Mouse (Mus musculus) gastrocnemius, adult 2 months (tissue): ENCODE data around the gene Acsf2. TPM values are rescaled to one million over a fixed set of nuclear protein-coding genes. Genes with fewer than 3 reads are reported as not detected.

Source experiments
- DNase-seq: peaks from one replicate; pipeline ENCODE4 v3.0.0; 2022
- H3K27ac ChIP-seq: fragments of 200-600 bp; 2 replicates; pipeline ENCODE4 v1.8.1; 2022; ENCODE audit warnings: mild to moderate bottlenecking
- H3K4me3 ChIP-seq: fragments of 200-600 bp; 2 replicates; pipeline ENCODE4 v1.8.1; 2022; ENCODE audit warnings: mild to moderate bottlenecking, moderate library complexity
- CTCF ChIP-seq: fragments of 200-600 bp; IDR thresholded peaks from 2 replicates; pipeline ENCODE4 v1.8.1; 2022; ENCODE audit warnings: antibody characterized with exemption, mild to moderate bottlenecking, moderate library complexity
- intact Hi-C: fragments of 180-260 bp; cut with DNase I; formaldehyde crosslinking; loops from one replicate; pipeline ENCODE4 v1.15.1; 2025
- total RNA-seq, 2 experiments: library from RNA; stranded (reverse); gene quantifications; 2 replicates each; pipeline ENCODE4 v1.2.3; 2021

Gene Acsf2
- total RNA-seq, 2 experiments from 2014 or later = 1.6 to 3.6 TPM

DNA sequence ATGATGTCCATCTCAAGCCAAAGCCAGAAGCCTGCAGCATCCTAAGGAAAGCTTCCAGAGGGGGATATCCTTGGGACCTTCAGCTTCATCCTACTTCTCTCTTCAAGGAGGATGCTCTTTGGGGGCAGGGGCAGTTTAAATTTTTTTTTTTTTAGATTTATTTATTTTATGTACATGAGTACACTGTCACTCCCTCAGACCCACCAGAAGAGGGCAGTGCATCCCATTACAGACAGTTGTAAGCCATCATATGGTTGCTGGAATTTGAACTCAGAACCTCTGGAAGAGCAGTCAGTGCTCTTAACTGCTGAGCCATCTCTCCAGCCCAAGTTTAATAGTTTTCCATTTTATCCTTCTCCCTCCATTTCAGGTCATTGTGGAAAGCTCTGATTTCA is 19.8 kb upstream of the Acsf2 start:
- intact Hi-C loops = no loop called here
- TF ChIP-seq CTCF = peak; percentile 35; the same call in 1 of the 2 replicates
- Histone ChIP-seq H3K4me3 (no peak overlapping the region), H3K27ac (no peak overlapping the region)
- no peak for DNase-seq

DNA sequence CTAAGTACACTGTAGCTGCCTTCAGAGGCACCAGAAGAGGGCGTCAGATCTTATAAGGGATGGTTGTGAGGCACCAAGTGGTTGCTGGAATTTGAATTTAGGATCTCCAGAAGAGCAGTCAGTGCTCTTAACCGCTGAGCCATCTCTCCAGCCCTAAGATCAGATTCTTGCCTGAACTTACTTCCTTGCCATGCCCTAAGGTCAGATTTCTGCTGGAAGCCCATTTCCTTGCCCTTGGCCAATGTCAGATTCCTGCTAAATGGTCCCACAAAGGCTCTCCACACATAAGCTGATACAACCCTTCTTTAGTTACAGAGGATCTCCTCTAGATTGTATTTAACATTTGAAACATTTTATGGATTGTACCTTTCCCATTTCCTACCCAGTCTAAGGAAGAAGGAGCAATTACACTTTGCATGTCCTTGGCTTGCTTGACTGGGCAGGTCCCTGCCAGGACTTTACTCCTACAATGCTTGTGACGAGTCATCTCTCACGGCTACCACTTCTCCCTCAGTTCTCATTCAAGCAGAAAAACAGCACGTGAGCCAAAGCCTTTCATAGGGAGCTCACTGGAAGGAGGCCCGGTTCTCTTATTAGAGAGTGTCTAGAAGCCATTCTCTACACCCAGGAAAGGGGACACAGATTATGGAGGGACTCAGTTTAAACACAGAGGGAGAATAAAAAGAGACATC is 19.2 kb upstream of the Acsf2 start:
- Histone ChIP-seq H3K4me3 (no peak overlapping the region), H3K27ac (no peak overlapping the region)
- DNase-seq = no peak
- no peak for TF ChIP-seq CTCF
- intact Hi-C loops = no loop called here

DNA sequence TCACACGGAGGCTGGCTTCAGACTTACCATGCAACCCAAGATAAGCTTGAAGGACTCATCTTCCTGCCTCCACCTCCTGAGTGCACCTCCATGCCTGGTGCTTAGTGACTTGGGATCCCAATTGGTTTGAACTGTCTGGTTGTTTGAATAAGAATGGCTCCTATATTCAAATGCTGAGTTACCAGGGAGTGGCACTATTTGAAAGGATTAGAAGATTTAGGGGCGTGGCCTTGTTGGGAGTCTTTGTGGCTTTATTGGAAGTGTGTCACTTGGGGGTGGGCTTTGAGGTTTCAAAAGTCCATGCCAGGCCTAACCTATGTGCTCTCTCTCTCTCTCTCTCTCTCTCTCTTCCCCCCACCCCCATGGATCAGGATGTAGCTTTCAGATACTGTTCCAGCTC is 16.0 kb upstream of the Acsf2 start:
- no peak for DNase-seq
- Histone ChIP-seq H3K27ac (no peak overlapping the region), H3K4me3 (no peak overlapping the region)
- TF ChIP-seq CTCF = no peak
- intact Hi-C loops = no loop called here

DNA sequence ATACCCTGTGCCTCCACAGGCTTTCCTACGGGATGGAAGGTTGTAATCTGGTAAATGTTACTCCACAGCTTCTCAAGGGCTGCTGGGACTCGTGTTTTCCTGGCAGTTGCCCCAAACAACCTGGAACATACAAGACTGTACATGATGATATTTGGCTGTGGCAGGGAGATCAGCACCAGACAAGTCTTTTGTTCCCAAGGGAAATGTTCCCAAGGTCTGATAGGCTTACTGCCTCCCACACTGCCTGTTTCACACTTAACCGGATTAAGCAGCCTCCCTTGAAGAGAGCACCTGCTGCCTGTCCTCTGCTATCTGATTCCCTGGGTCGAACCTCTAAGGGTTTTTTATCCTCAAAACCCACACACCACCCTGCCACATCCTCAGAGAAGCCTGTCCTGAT is 13.8 kb upstream of the Acsf2 start:
- intact Hi-C loops = no loop called here
- DNase-seq = no peak
- TF ChIP-seq CTCF = no peak
- Histone ChIP-seq H3K27ac (no peak overlapping the region), H3K4me3 (no peak overlapping the region)

- no peak for TF ChIP-seq CTCF
- intact Hi-C loops = no loop called here
- Histone ChIP-seq H3K27ac (no peak overlapping the region), H3K4me3 (no peak overlapping the region)
- DNase-seq = no peak
These were observed 12.9 kb upstream of the Acsf2 start for GRCm38 (mm10) chr11:94614603-94615002.

DNA sequence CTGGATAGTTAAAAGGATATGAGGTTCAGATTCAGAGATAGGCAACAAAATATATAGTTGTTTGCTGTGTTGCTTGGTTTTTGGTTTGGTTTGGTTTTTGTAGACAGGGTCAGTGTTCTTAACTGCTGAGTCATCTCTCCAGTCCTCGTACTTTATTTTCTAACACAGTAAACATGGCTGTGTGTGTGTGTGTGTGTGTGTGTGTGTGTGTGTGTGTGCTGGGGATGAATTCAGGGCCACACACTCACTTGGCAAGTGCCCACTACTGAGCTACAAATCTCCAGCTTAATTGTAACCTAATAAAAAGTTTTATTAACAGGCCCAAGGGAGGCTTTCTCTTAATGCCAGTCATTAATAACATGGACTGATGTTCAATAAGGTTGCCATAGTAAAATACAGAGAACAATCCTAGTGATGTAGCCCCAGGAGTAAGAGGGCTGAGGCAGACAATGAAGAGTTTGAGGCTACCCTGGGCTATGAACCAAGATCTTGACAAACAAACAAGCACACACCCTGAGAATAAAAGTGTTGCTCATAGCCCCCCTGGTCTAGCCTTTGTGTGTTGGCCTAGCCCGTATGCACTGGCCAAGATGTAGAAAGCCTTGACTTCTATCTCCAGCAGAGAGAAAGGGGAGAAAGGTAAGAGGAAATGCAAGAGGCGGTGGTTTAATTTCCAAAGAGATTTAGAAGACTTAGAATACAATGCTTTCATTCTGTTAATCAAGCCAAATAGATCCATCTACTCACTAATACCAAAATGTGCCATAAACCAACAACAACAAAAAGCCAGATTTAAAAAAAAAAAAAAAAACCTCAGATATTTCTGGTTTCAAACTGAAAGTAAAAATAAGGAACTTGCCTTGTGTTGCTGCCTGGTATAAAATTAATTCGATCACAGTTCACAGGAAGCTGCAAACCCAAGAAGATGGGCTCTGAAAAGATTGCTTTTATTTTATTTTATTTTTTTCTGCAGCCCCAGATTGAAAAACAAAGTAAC is 9.4 kb upstream of the Acsf2 start:
- H3K4me3 ChIP-seq = no peak overlapping the region
- no peak for DNase-seq
- intact Hi-C loops = no loop called here
- no peak for TF ChIP-seq CTCF
- H3K27ac ChIP-seq = peak overlapping the region; percentile 43; the same call in 1 of the 2 replicates

- H3K27ac ChIP-seq = peak overlapping the region; percentile 74
- no peak for DNase-seq
- H3K4me3 ChIP-seq = peak overlapping the region; percentile 78
- no peak for TF ChIP-seq CTCF
- intact Hi-C loops = no loop called here
These were observed 785 bp upstream of the Acsf2 start for GRCm38 (mm10) chr11:94602356-94602955.

DNA sequence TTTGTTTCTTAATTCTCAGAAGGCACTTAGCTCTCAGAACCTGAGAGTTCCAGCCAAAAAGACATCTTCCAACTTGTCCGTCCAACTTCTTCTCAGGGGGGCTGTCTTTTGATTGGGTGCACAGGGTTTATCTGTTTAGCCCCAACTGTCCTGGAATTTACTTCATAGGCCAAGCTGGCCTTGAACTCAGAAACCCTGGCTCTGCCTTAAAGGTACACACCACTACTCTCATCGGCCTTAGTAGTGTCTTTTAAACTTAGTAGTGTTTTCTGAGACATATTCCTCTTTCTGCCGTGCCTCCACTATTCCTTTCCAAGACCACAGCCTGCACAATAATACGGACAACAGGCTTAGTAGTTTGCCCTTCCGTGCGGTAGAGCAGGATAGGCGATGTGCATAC is 1.2 kb downstream of the Acsf2 start:
- TF ChIP-seq CTCF = no peak
- intact Hi-C loops = no loop called here
- H3K4me3 ChIP-seq = peak overlapping the region; percentile 78

GRCm38 (mm10) chr11:94598437-94599120 is 3.1 kb downstream of the Acsf2 start:
- TF ChIP-seq CTCF = no peak
- intact Hi-C loops = no loop called here
- H3K4me3 ChIP-seq = no peak overlapping the region
- H3K27ac ChIP-seq = no peak overlapping the region
- no peak for DNase-seq

More for the DNA sequence above, 1.2 kb downstream of the Acsf2 start:
- DNase-seq = no peak
- no peak overlapping the region for H3K27ac ChIP-seq

GRCm38 (mm10) chr11:94597319-94597718 is 4.4 kb downstream of the Acsf2 start:
- TF ChIP-seq CTCF = no peak
- no peak overlapping the region for H3K4me3 ChIP-seq
- intact Hi-C loops = no loop called here
- H3K27ac ChIP-seq = no peak overlapping the region
- peak; percentile 54 for DNase-seq

- intact Hi-C loops = no loop called here
- no peak for TF ChIP-seq CTCF
- peak; percentile 36 for DNase-seq
These were observed 5.3 kb downstream of the Acsf2 start for GRCm38 (mm10) chr11:94596311-94596852.

DNA sequence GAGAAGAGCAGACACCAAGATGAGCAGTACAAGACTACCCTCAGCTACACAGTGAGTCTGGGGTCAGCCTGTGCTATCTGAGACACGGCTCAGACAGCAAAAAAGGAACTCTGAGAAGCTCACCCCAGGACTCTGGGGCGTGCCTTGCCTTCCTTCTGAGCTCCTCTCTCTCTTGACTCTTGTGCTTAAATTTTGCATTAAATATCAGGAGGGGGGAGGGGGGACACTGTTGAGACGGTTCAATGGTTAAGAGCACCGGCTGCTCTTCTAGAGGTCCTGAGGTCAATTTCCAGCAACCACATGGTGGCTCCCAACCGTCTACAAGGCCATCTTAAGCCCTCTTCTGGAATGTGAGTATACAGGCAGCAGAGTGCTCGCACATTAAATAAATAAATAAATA is 14.2 kb downstream of the Acsf2 start:
- intact Hi-C loops = no loop called here
- no peak for DNase-seq
- no peak for TF ChIP-seq CTCF
- H3K4me3 ChIP-seq = no peak overlapping the region
- H3K27ac ChIP-seq = no peak overlapping the region

More at GRCm38 (mm10) chr11:94596311-94596852, 5.3 kb downstream of the Acsf2 start:
- no peak overlapping the region for H3K27ac ChIP-seq
- H3K4me3 ChIP-seq = no peak overlapping the region
